Mouse (Mus musculus) MEL (cell line): ENCODE results near the gene Trak1.

Experiments used
- CTCF ChIP-seq, 3 experiments: IDR thresholded peaks in 2 of 3; conservative IDR thresholded peaks in 1 of 3; 2 replicates each; pipeline ENCODE4 v1.5.1; 2011 to 2012; ENCODE audit warnings: low read length in 3 of 3, low read depth in 2 of 3, mild to moderate bottlenecking in 2 of 3, improper control_type of control experiment in 1 of 3, inconsistent platforms in 1 of 3, mixed read lengths in 1 of 3, moderate library complexity in 1 of 3; ENCODE audit not compliant: control insufficient read depth in 1 of 3, insufficient read depth in 1 of 3, poor library complexity in 1 of 3, severe bottlenecking in 1 of 3
- SMC3 ChIP-seq: IDR thresholded peaks from 2 replicates; pipeline ENCODE4 v1.6.1; 2011; ENCODE audit warnings: low read depth, low read length, improper control_type of control experiment

DNA sequence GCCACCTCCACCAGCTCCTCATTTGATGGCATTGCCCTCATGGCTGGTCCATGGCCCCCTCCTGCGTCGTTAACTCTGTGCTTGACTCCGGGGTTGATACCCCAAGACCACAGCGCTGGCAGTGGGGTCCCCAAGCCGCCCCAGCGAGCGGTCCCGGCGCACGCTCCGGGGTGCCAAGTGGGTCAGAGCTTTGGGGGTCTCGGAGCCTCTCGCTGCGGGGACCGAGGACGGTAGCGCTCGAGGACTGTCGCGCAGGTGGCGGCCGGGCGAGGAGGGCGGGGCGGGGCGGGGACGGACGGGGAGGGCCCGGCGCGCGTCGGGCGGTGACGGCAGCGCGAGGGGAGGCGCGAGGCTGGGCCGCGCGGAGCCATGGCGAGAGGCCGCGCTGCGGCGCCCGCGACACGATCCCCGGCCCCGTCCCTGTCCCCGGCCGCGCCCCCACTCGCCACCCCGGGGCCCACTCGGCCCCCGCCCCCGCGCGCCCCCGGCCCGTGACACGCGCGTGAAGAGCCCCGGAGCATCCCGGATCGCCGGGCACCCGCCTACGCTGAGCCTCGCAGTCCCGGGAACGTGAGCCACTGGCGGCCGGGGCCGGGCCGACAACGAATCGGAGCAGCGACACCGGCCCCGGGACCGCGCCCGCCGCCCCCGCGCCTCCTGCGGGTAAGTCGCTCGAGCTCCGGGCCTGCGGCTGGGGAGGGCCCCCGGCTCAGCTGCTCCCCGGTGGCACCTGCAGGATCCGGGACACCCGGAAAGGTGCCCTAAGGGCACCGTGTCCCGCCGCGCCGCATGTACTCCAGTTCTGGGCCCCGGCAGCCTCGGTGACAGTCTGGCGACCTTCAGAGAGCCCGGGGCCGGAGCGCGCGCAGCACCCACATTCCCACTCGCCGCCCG is at the start of gene Trak1:
- TF ChIP-seq SMC3 (no peak), CTCF (IDR thresholded peaks at IDR 0.05 in 2 of 3, conservative IDR thresholded peaks at IDR 0.05 in 1 of 3; ENCODE audit: control insufficient read depth in 1 of 3, insufficient read depth in 1 of 3, low read depth in 2 of 3, low read length in 3 of 3, poor library complexity in 1 of 3, severe bottlenecking in 1 of 3) (no peak)
